Mouse (Mus musculus) ovary, adult 10 weeks (tissue): ENCODE data around the gene Olfr1202. TPM values are rescaled to one million over a fixed set of nuclear protein-coding genes. Genes with fewer than 3 reads are reported as not detected.

Source experiments
- polyA plus RNA-seq: library from polyadenylated mRNA; stranded (reverse); fragments of 350-450 nt; fragmentation: Illumina TruSeq; extraction: RNeasy Lipid Tissue Mini Kit (QIAGEN cat#74804); gene quantifications from one replicate; pipeline ENCODE4 v1.2.3, GENCODE M21; 2014

The Olfr1202 gene
- polyA plus RNA-seq, result not detected

DNA sequence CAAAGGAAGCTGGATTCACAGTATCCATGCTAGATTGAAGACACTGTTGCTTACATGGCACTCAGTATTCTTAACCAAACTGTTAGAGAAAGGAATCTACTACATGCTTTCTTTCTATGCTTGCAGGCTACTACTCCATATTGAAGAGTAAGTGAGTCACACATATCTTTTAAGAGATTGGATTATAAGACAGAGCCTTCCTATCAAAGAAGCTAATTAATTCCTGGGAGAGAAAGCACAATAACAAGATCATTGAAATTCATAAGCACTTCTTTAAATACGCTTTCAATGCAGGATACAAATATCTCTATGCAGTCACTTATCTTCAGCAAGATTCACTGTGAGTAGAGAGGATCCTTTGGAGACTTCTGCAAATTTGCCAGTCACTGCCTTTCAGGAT, at the start of gene Olfr1202:
Gene Olfr1202 (plus strand): TSS at position 301 of the 400 bp plus-strand sequence.

DNA sequence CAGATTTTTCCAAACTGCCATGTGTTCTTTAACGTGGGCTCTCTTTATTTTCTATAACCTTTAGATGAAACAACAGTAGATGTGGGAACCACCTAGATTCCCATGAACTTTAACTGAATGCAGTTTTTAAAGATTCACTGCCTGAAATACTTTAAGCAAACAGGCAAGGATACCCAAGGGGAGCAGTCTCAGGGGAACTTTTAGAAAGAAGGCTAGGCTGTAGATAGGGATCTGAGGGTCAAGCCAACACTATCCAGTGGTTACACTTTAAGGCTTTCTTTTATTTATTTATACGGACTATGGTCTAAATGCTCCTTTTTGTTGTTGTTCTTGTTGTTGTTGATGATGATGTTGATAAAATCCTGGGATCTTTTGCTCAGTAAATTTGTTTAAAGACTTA, 43.9 kb upstream of the Olfr1202 start, which contains the start of gene Olfr1200:
Gene Olfr1200 (minus strand): TSS at position 101 of the 400 bp plus-strand sequence.

DNA sequence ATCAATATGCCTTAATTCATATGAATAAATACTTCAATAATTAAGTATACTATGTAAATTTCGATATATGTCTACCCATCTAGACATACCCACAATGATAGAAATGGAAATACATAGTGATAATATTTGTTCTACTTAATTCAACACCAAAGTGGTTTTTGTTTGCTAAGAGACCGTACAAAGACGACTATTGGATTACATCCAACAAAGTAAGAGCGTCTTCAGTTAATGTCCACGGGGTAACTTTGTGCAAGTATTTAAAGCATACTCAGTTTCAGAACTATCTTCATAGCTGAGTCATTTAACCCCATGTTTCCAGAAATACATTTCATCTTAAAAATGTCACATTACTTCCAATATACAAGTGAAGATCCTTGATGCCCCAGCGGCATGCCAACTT, 21.6 kb upstream of the Olfr1202 start, which contains the start of gene Olfr1201:
Gene Olfr1201 (plus strand): TSS at position 301 of the 400 bp plus-strand sequence.

DNA sequence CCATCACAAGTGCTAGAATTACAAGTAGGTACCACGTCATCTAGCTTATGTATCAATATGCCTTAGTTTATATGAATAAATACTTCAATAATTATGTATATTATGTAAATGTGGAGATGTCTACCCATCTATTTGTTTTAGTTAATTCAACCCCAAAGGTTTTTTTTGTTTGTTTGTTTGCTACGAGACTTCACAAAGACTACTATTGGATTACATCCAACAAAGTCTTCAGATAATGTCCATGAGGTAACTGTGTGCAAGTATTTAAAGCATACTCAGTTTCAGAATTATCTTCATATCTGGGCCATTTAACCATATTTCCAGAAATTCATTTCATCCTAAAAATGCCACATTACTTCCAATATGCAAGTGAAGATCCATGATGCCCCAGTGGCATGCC, 15.1 kb downstream of the Olfr1202 start, which contains the start of gene Olfr1205:
Gene Olfr1205 (plus strand): TSS at position 301 of the 400 bp plus-strand sequence.

DNA sequence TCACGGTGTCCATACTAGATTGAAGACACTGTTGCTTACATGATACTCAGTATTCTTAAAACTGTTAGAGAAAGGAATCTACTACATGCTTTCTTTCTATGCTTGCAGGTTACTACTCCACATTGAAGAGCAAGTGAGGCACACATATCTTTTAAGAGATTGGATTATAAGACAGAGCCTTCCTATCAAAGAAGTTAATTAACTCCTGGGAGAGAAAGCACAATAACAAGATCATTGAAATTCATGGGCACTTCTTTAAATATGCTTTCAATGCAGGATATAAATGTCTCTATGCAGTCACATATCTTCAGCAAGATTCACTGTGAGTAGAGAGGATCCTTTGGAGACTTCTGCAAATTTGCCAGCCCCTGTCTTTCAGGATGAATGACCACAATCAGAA, 34.7 kb downstream of the Olfr1202 start, which contains the start of gene Olfr1204:
Gene Olfr1204 (plus strand): TSS at position 301 of the 400 bp plus-strand sequence.

DNA sequence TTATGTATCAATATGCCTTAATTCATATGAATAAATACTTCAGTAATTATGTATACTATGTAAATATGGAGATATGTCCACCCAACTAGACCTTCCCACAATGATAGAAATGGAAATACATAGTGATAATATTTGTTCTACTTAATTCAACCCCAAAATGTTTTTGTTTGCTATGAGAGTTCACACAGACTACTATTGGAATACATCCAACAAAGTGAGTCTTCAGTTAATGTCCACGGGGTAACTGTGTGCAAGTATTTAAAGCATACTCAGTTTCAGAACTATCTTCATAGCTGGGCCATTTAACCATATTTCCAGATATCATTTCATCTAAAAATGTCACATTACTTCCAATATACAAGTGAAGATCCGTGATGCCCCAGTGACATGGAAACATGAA, 48.6 kb downstream of the Olfr1202 start, which contains the start of gene Olfr1206:
Gene Olfr1206 (plus strand): TSS at position 301 of the 400 bp plus-strand sequence.

Other genes starting within 250 kb of the Olfr1202 start
- not detected for gene Olfr1189, start 228.0 kb upstream of the Olfr1202 start, polyA plus RNA-seq
- not detected for gene Olfr1191-ps1, start 174.0 kb upstream of the Olfr1202 start, polyA plus RNA-seq
- gene Olfr1192-ps1, start 166.0 kb upstream of the Olfr1202 start, polyA plus RNA-seq, result not detected
- not detected for gene Olfr1193, start 138.9 kb upstream of the Olfr1202 start, polyA plus RNA-seq
- not detected for gene Olfr1195, start 125.3 kb upstream of the Olfr1202 start, polyA plus RNA-seq
- not detected for gene Olfr1196, start 109.9 kb upstream of the Olfr1202 start, polyA plus RNA-seq
- 0.40 TPM for gene Olfr1197, start 82.1 kb upstream of the Olfr1202 start, polyA plus RNA-seq
- gene Olfr1198, start 63.1 kb upstream of the Olfr1202 start, polyA plus RNA-seq, result not detected
- gene Olfr1199, start 54.0 kb upstream of the Olfr1202 start, polyA plus RNA-seq, result not detected
- not detected for gene Olfr1200, start 44.0 kb upstream of the Olfr1202 start, polyA plus RNA-seq
- gene Olfr1201, start 21.5 kb upstream of the Olfr1202 start, polyA plus RNA-seq, result not detected
- gene Olfr1205, start 15.2 kb downstream of the Olfr1202 start, polyA plus RNA-seq, result not detected
- gene Olfr1204, start 34.8 kb downstream of the Olfr1202 start, polyA plus RNA-seq, result not detected
- gene Olfr1206, start 48.7 kb downstream of the Olfr1202 start, polyA plus RNA-seq, result not detected
- not detected for gene Olfr1208, start 87.8 kb downstream of the Olfr1202 start, polyA plus RNA-seq
- gene Olfr1209, start 100.7 kb downstream of the Olfr1202 start, polyA plus RNA-seq, result not detected
- gene Olfr1211, start 123.6 kb downstream of the Olfr1202 start, polyA plus RNA-seq, result not detected
- gene Olfr1212, start 139.5 kb downstream of the Olfr1202 start, polyA plus RNA-seq, result not detected
- gene Gm13762, start 165.8 kb downstream of the Olfr1202 start, polyA plus RNA-seq, result not detected
- gene Olfr1214, start 178.2 kb downstream of the Olfr1202 start, polyA plus RNA-seq, result not detected
- not detected for gene Olfr1215, start 192.5 kb downstream of the Olfr1202 start, polyA plus RNA-seq
- not detected for gene Olfr1216, start 203.8 kb downstream of the Olfr1202 start, polyA plus RNA-seq
- not detected for gene Olfr1217, start 217.6 kb downstream of the Olfr1202 start, polyA plus RNA-seq
- gene Olfr1218, start 246.7 kb downstream of the Olfr1202 start, polyA plus RNA-seq, result not detected